Mouse (Mus musculus) intestine, postnatal 0 days (tissue): ENCODE data around the gene Rnf168. TPM values are rescaled to one million over a fixed set of nuclear protein-coding genes. Genes with fewer than 3 reads are reported as not detected.
"Not testable (repeated sequence)": the region's sequence is repeated elsewhere in the genome, so short reads cannot be mapped to it uniquely, and the experiment has no call there.

Source experiments
- ATAC-seq: fragments of 200-750 bp; cut with Nextera tagmentation; 2 replicates; pipeline ENCODE4 v1.8.0; 2017; ENCODE audit warnings: mild to moderate bottlenecking, moderate TSS enrichment, moderate library complexity
- H3K27ac ChIP-seq: fragments of 300-500 bp; sonication (generic); 2 replicates; pipeline ENCODE4 v1.5.1; 2014; ENCODE audit warnings: mild to moderate bottlenecking, low read depth, low read length, moderate library complexity
- H3K27me3 ChIP-seq: fragments of 300-500 bp; sonication (generic); replicated peaks from 2 replicates; pipeline ENCODE4 v1.6.1; 2014; ENCODE audit warnings: low read length, mixed read lengths; ENCODE audit not compliant: control insufficient read depth, insufficient read depth
- H3K36me3 ChIP-seq: fragments of 300-500 bp; sonication (generic); 2 replicates; pipeline ENCODE4 v1.6.1; 2014; ENCODE audit warnings: mild to moderate bottlenecking, moderate library complexity; ENCODE audit not compliant: control insufficient read depth, insufficient read depth
- H3K4me1 ChIP-seq: fragments of 300-500 bp; sonication (generic); replicated peaks from 2 replicates; pipeline ENCODE4 v1.6.1; 2014; ENCODE audit warnings: antibody characterized with exemption, low read length, mixed read lengths; ENCODE audit not compliant: control insufficient read depth, insufficient read depth
- H3K4me2 ChIP-seq: fragments of 300-500 bp; sonication (generic); replicated peaks from 2 replicates; pipeline ENCODE4 v1.6.1; 2014; ENCODE audit warnings: low read depth, mild to moderate bottlenecking, moderate library complexity
- H3K4me3 ChIP-seq: fragments of 300-500 bp; sonication (generic); 2 replicates; pipeline ENCODE4 v1.5.1; 2014; ENCODE audit warnings: low read depth, low read length
- H3K9ac ChIP-seq: fragments of 300-500 bp; sonication (generic); 2 replicates; pipeline ENCODE4 v1.6.1; 2014; ENCODE audit warnings: mild to moderate bottlenecking, low read depth, low read length
- H3K9me3 ChIP-seq: fragments of 300-500 bp; sonication (generic); 2 replicates; pipeline ENCODE4 v1.6.1; 2016; ENCODE audit warnings: mixed run types; ENCODE audit not compliant: control insufficient read depth
- CTCF ChIP-seq: sonication (generic); IDR thresholded peaks from 2 replicates; pipeline ENCODE4 v1.5.1; 2016; ENCODE audit warnings: low read depth, mild to moderate bottlenecking, control low read depth, antibody characterized with exemption, moderate library complexity
- WGBS: fragments of 180-500 bp; shearing (Covaris S2); extraction: QIAGEN DNeasy Blood & Tissue Kit; methylation state at CpG from one replicate; pipeline ENCODE4 v1.1.7; 2014; 5-methylcytosine and 5-hydroxymethylcytosine counted together
- polyA plus RNA-seq: library from polyadenylated mRNA; unstranded; fragments of >200 nt; fragmentation: Nextera tagmentation; extraction: Ambion mirVana; gene quantifications from 2 replicates; pipeline ENCODE4 v1.2.1, GENCODE M21; 2015

Rnf168 gene
- polyA plus RNA-seq, result 11.9 and 14.2 TPM in 2 replicates

GRCm38 (mm10) chr16:32277308-32278256 lies at the start of gene Rnf168:
Rnf168 (plus strand) TSS chr16:32277459.
- Histone ChIP-seq H3K4me1 (no peaks in the 10 kb centered on the region; the same call in 1 of the 2 replicates), H3K9me3 (no peaks in the 10 kb centered on the region), H3K4me2 (peak within 1 kb of the TSS; percentile 74), H3K27ac (peak within 1 kb of the TSS; percentile 98), H3K36me3 (no peaks in the 10 kb centered on the region), H3K9ac (peak within 1 kb of the TSS; percentile 89), H3K27me3 (no peaks in the 10 kb centered on the region), H3K4me3 (peak within 1 kb of the TSS; percentile 92)
- no peak for TF ChIP-seq CTCF
- peak; percentile 89 for ATAC-seq
- WGBS, result under 1% methylated on average over 75 of the region's 75 CpGs

GRCm38 (mm10) chr16:32232050-32232449 lies 45.2 kb upstream of the Rnf168 start:
- not testable (repeated sequence) for H3K9me3 ChIP-seq, H3K4me3 ChIP-seq, H3K4me1 ChIP-seq, H3K27me3 ChIP-seq, H3K9ac ChIP-seq, H3K27ac ChIP-seq, ATAC-seq, H3K4me2 ChIP-seq
- 86% methylated on average over 3 of the region's 3 CpGs for WGBS
- peaks cover 23% of the 10 kb centered on the region for H3K36me3 ChIP-seq

- Histone ChIP-seq H3K9me3 (no peaks in the 10 kb centered on the region), H3K4me3 (no peak overlapping the region), H3K4me1 (no peaks in the 10 kb centered on the region), H3K36me3 (peaks cover 32% of the 10 kb centered on the region), H3K27ac (no peak overlapping the region), H3K4me2 (no peak overlapping the region), H3K27me3 (no peaks in the 10 kb centered on the region), H3K9ac (no peak overlapping the region)
- 92% methylated on average over 19 of the region's 19 CpGs for WGBS
- ATAC-seq, result no peak
- TF ChIP-seq CTCF, result no peak
Measured at GRCm38 (mm10) chr16:32237930-32238680, 39.2 kb upstream of the Rnf168 start.

- Histone ChIP-seq H3K9me3 (no peaks in the 10 kb centered on the region), H3K27me3 (no peaks in the 10 kb centered on the region), H3K4me2 (no peak overlapping the region), H3K36me3 (peaks cover 20% of the 10 kb centered on the region), H3K4me3 (no peak overlapping the region), H3K27ac (no peak overlapping the region), H3K9ac (no peak overlapping the region), H3K4me1 (no peaks in the 10 kb centered on the region)
- no peak for ATAC-seq
- no peak for TF ChIP-seq CTCF
- 81% methylated on average over 2 of the region's 2 CpGs for WGBS
Measured at GRCm38 (mm10) chr16:32239428-32240312, 37.6 kb upstream of the Rnf168 start.

- 88% methylated on average over 3 of the region's 3 CpGs for WGBS
- TF ChIP-seq CTCF, result no peak
- H3K4me1 ChIP-seq, result 0 out of 2 replicates have a peak, but pooled peaks cover 3% of the 10 kb centered on the region
- no peak overlapping the region for H3K9ac ChIP-seq
- no peak overlapping the region for H3K4me3 ChIP-seq
- no peak overlapping the region for H3K4me2 ChIP-seq
- H3K27ac ChIP-seq, result no peak overlapping the region
- H3K36me3 ChIP-seq, result no peaks in the 10 kb centered on the region
- no peaks in the 10 kb centered on the region for H3K27me3 ChIP-seq
- no peak for ATAC-seq
- no peaks in the 10 kb centered on the region for H3K9me3 ChIP-seq
Measured at GRCm38 (mm10) chr16:32243901-32244300, 33.4 kb upstream of the Rnf168 start.
